7 mouse cellular contexts compared by ENCODE assay signal in the genomic region with DNA sequence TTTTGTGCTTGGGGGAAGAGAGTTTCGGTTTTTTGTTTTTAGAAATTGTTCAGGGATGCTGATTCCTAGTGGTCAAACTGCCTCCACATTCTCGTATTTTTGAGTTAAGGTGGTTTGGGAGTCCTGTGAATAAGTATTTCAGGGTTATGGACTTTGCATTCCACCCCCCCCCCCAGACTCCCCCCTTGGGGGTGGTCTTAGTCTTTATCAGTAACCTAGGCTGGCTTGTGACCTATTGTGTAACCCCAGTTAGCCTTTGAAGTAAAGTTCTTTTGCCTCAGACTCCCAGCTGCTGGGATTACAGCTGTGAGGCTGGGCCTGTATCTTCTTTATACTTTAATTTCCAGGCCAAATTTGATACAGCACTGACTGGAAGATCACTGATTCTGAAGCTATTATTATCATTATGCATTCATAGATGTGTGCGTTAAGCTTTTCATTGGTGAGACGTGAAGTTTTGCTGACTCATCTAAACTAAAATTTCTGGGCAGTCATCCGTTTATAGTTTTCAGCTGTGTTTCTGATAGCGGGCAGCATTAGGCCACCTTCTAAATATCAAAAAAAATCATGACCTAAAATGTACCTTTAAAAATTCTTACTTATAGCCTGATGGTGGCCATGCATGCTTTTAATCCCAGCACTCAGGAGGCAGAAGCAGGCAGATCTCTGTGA. TPM values are rescaled to one million over a fixed set of nuclear protein-coding genes. Genes with fewer than 3 reads are reported as not detected.
DNase-seq lines count a peak whose midpoint lies in the region; ATAC-seq and TF ChIP-seq lines count a peak whose summit lies in the region.

No protein-coding gene starts in this region.

- TF ChIP-seq EP300 in liver, postnatal 0 days (IDR thresholded peaks at IDR 0.05; ENCODE audit: low read depth): no peak

- no peak for TF ChIP-seq CTCF in liver, postnatal 0 days (IDR thresholded peaks at IDR 0.05; ENCODE audit: low read depth)

- no peaks in the 10 kb centered on the region; the same call in 1 of the 2 replicates for H3K27me3 ChIP-seq in hindbrain, embryonic 13.5 days
- peaks cover 4% of the 10 kb centered on the region; the same call in 1 of the 2 replicates for H3K27me3 ChIP-seq in liver, postnatal 0 days (ENCODE audit: insufficient read depth, low read length)

- H3K4me2 ChIP-seq in hindbrain, embryonic 13.5 days: peak overlapping the region; percentile 62
- H3K4me2 ChIP-seq in liver, postnatal 0 days (ENCODE audit: low read depth, low read length): peak overlapping the region; percentile 85

- no peaks in the 10 kb centered on the region for H3K36me3 ChIP-seq in ES-E14 (ENCODE audit: control insufficient read depth, insufficient read depth, low read length, poor library complexity, severe bottlenecking)
- H3K36me3 ChIP-seq in hindbrain, embryonic 13.5 days: no peaks in the 10 kb centered on the region
- H3K36me3 ChIP-seq in liver, postnatal 0 days (replicated peaks; ENCODE audit: insufficient read depth, low read length): no peaks in the 10 kb centered on the region

- DNase-seq in 416B (ENCODE audit: low read depth) (peak; percentile 32), ES-E14 (ENCODE audit: low read depth, low spot score) (no peak)
- DNase-seq in liver, postnatal 0 days: no peak
- DNase-seq in gastrocnemius, postnatal 14 days: no peak
- no peak for DNase-seq in layer of hippocampus, postnatal 36 days
- no peak for DNase-seq in right cerebral cortex, postnatal 36 days (ENCODE audit: low spot score in 2 of 2)

- in situ Hi-C loops in ES-E14 (cut with MboI; ENCODE audit: low sequenced_read_pairs in 2 of 2, unreplicated experiment in 2 of 2): no loop called here

- H3K27ac ChIP-seq in ES-E14 (ENCODE audit: insufficient read depth, low read depth, low read length, poor library complexity, severe bottlenecking): no peak overlapping the region
- no peak overlapping the region for H3K27ac ChIP-seq in hindbrain, embryonic 13.5 days
- no peak overlapping the region for H3K27ac ChIP-seq in liver, postnatal 0 days (ENCODE audit: low read depth)

- ATAC-seq in hindbrain, embryonic 13.5 days (ENCODE audit: low FRiP score): no peak
- no peak for ATAC-seq in liver, postnatal 0 days

- 55% methylated on average over 6 of the region's 6 CpGs for WGBS in hindbrain, embryonic 13.5 days
- 54% methylated on average over 6 of the region's 6 CpGs for WGBS in liver, postnatal 0 days (ENCODE audit: insufficient replicate concordance)

- no peak overlapping the region for H3K9ac ChIP-seq in ES-E14 (ENCODE audit: insufficient read depth, low read depth, low read length, poor library complexity, severe bottlenecking)
- peak overlapping the region; percentile 84 for H3K9ac ChIP-seq in hindbrain, embryonic 13.5 days
- no peak overlapping the region for H3K9ac ChIP-seq in liver, postnatal 0 days (replicated peaks)

- H3K4me1 ChIP-seq in ES-E14 (ENCODE audit: control insufficient read depth in 2 of 2, insufficient read depth in 2 of 2, low read length in 2 of 2, poor library complexity in 1 of 2): peaks cover 4 to 9% of the 10 kb centered on the region in 2 experiments; a peak in 2 of 4 replicates
- H3K4me1 ChIP-seq in hindbrain, embryonic 13.5 days (replicated peaks): peaks cover 51% of the 10 kb centered on the region
- H3K4me1 ChIP-seq in liver, postnatal 0 days (ENCODE audit: insufficient read depth): peaks cover 7% of the 10 kb centered on the region; the same call in 1 of the 2 replicates

- intact Hi-C loops in gastrocnemius, postnatal 14 days (cut with DNase I; ENCODE audit: low total_unique reads): no loop called here

- H3K9me3 ChIP-seq in ES-E14 (ENCODE audit: control insufficient read depth, insufficient read depth, low read depth, low read length): no peaks in the 10 kb centered on the region
- H3K9me3 ChIP-seq in hindbrain, embryonic 13.5 days: no peaks in the 10 kb centered on the region
- no peaks in the 10 kb centered on the region for H3K9me3 ChIP-seq in liver, postnatal 0 days (ENCODE audit: low read length)

- H3K4me3 ChIP-seq in ES-E14 (ENCODE audit: insufficient read depth in 1 of 2, low read depth in 1 of 2, low read length in 2 of 2, poor library complexity in 1 of 2, severe bottlenecking in 1 of 2): peak overlapping the region; percentile 8 to 84; a peak in 2 of 4 replicates
- H3K4me3 ChIP-seq in hindbrain, embryonic 13.5 days: peak overlapping the region; percentile 67
- H3K4me3 ChIP-seq in liver, postnatal 0 days (ENCODE audit: low read depth, low read length): peak overlapping the region; percentile 68; the same call in 1 of the 2 replicates

TF ChIP-seq in ES-E14, 5 proteins besides CTCF, POLR2A, EP300 and RAD21:
- TF ChIP-seq CHD2 (IDR thresholded peaks at IDR 0.05; ENCODE audit: low read depth, low read length) (no peak), MAFK (IDR thresholded peaks at IDR 0.05; ENCODE audit: insufficient read depth, low read depth, low read length) (peak; percentile 94)

RNA-seq across cellular contexts. Expression of a gene that starts 2.3 kb away (rescaled TPM):
- 21.1 and 21.7 TPM in 2 replicates for total RNA-seq in ES-E14 (2012; rRNA removed)
- polyA plus RNA-seq in hindbrain, embryonic 13.5 days (2015; fragmentation: Nextera tagmentation; extraction: Ambion mirVana): 42.1 and 45.0 TPM in 2 replicates
- 4.0 and 4.7 TPM in 2 replicates for polyA plus RNA-seq in liver, postnatal 0 days (2015; fragmentation: Nextera tagmentation; extraction: Ambion mirVana)
- 1 to 10 TPM; 7.1 to 8.7 TPM for total RNA-seq in gastrocnemius, postnatal 14 days (2021)
- 10 to 100 TPM; 32.0 to 32.8 TPM for total RNA-seq in layer of hippocampus, postnatal 36 days (2021)

RNA-seq across cellular contexts. Expression of a gene that starts 35.0 kb away (rescaled TPM):
- total RNA-seq in ES-E14 (2012; rRNA removed): 8.6 and 16.7 TPM in 2 replicates
- 1.3 and 1.6 TPM in 2 replicates for polyA plus RNA-seq in hindbrain, embryonic 13.5 days (2015; fragmentation: Nextera tagmentation; extraction: Ambion mirVana)
- 28.2 and 29.6 TPM in 2 replicates for polyA plus RNA-seq in liver, postnatal 0 days (2015; fragmentation: Nextera tagmentation; extraction: Ambion mirVana)
- total RNA-seq in gastrocnemius, postnatal 14 days (2021): under 1 TPM in 1 of 2 experiments, not detected in 1; 0.12 TPM
- total RNA-seq in layer of hippocampus, postnatal 36 days (2021): under 1 TPM in 1 of 2 experiments, not detected in 1; 0.30 TPM

RNA-seq across cellular contexts. Expression of a gene that starts 40.4 kb away (rescaled TPM):
- total RNA-seq in ES-E14 (2012; rRNA removed): 3.1 and 3.7 TPM in 2 replicates
- 5.6 and 11.8 TPM in 2 replicates for polyA plus RNA-seq in hindbrain, embryonic 13.5 days (2015; fragmentation: Nextera tagmentation; extraction: Ambion mirVana)
- polyA plus RNA-seq in liver, postnatal 0 days (2015; fragmentation: Nextera tagmentation; extraction: Ambion mirVana): 0.12 TPM in 1 of 2 replicates, not detected in the other
- total RNA-seq in gastrocnemius, postnatal 14 days (2021): not detected
- under 1 TPM in 1 of 2 experiments, not detected in 1; 0.30 TPM for total RNA-seq in layer of hippocampus, postnatal 36 days (2021)

RNA-seq across cellular contexts. Expression of a gene that starts 53.6 kb away (rescaled TPM):
- 27.8 and 32.1 TPM in 2 replicates for total RNA-seq in ES-E14 (2012; rRNA removed)
- polyA plus RNA-seq in hindbrain, embryonic 13.5 days (2015; fragmentation: Nextera tagmentation; extraction: Ambion mirVana): 8.4 and 10.0 TPM in 2 replicates
- 5.6 and 6.7 TPM in 2 replicates for polyA plus RNA-seq in liver, postnatal 0 days (2015; fragmentation: Nextera tagmentation; extraction: Ambion mirVana)
- 1 to 10 TPM; 1.4 to 1.8 TPM for total RNA-seq in gastrocnemius, postnatal 14 days (2021)
- total RNA-seq in layer of hippocampus, postnatal 36 days (2021): under 1 TPM; 0.38 to 0.40 TPM
